Mouse (Mus musculus): Measurements from ENCODE around the gene Cped1. TPM values are rescaled to one million over a fixed set of nuclear protein-coding genes. Genes with fewer than 3 reads are reported as not detected.
"Not testable (repeated sequence)": the region's sequence is repeated elsewhere in the genome, so short reads cannot be mapped to it uniquely, and the experiment has no call there.

The Cped1 gene
- polyA plus RNA-seq, 1 experiment from 2014 or later = 10.1 TPM

- Histone ChIP-seq H3K27ac (ENCODE audit: low read depth, low read length) (no peak overlapping the region), H3K27me3 (ENCODE audit: control insufficient read depth, insufficient read depth, low read length) (no peaks in the 10 kb centered on the region), H3K4me1 (ENCODE audit: control insufficient read depth, insufficient read depth, low read length) (no peaks in the 10 kb centered on the region), H3K36me3 (ENCODE audit: control insufficient read depth, insufficient read depth, low read length) (no peaks in the 10 kb centered on the region), H3K4me2 (ENCODE audit: low read depth) (no peak overlapping the region), H3K9me3 (ENCODE audit: control insufficient read depth, low read length) (no peaks in the 10 kb centered on the region), H3K4me3 (ENCODE audit: low read depth, low read length) (no peak overlapping the region), H3K9ac (ENCODE audit: low read length) (no peak overlapping the region)
- WGBS = 59% methylated on average over 4 of the region's 4 CpGs
- no peak for DNase-seq (ENCODE audit: low spot score)
- ATAC-seq (ENCODE audit: insufficient read depth, low FRiP score, low TSS enrichment) = no peak
These were observed 273.1 kb downstream of the Cped1 start for GRCm38 (mm10) chr6:22258784-22259183.

- no peak for ATAC-seq (ENCODE audit: insufficient read depth, low FRiP score, low TSS enrichment)
These were observed 276.8 kb downstream of the Cped1 start for GRCm38 (mm10) chr6:22262519-22262918.

GRCm38 (mm10) chr6:22264094-22264493 lies 278.4 kb downstream of the Cped1 start:
- WGBS = 91% methylated on average over 8 of the region's 8 CpGs
- not testable (repeated sequence) for H3K27me3 ChIP-seq (ENCODE audit: control insufficient read depth, insufficient read depth, low read length); H3K9me3 ChIP-seq (ENCODE audit: control insufficient read depth, low read length); H3K4me3 ChIP-seq (ENCODE audit: low read depth, low read length); H3K9ac ChIP-seq (ENCODE audit: low read length); ATAC-seq (ENCODE audit: insufficient read depth, low FRiP score, low TSS enrichment); DNase-seq (ENCODE audit: low spot score); H3K4me2 ChIP-seq (ENCODE audit: low read depth); H3K4me1 ChIP-seq (ENCODE audit: control insufficient read depth, insufficient read depth, low read length); H3K36me3 ChIP-seq (ENCODE audit: control insufficient read depth, insufficient read depth, low read length); H3K27ac ChIP-seq (ENCODE audit: low read depth, low read length)

More at GRCm38 (mm10) chr6:22262519-22262918, 276.8 kb downstream of the Cped1 start:
- no peak overlapping the region for H3K27ac ChIP-seq (ENCODE audit: low read depth, low read length)
- H3K4me2 ChIP-seq (ENCODE audit: low read depth) = no peak overlapping the region
- no peaks in the 10 kb centered on the region for H3K4me1 ChIP-seq (ENCODE audit: control insufficient read depth, insufficient read depth, low read length)
- WGBS = 54% methylated on average over 4 of the region's 4 CpGs
- no peaks in the 10 kb centered on the region for H3K36me3 ChIP-seq (ENCODE audit: control insufficient read depth, insufficient read depth, low read length)
- H3K9me3 ChIP-seq (ENCODE audit: control insufficient read depth, low read length) = no peaks in the 10 kb centered on the region
- no peaks in the 10 kb centered on the region for H3K27me3 ChIP-seq (ENCODE audit: control insufficient read depth, insufficient read depth, low read length)
- H3K9ac ChIP-seq (ENCODE audit: low read length) = no peak overlapping the region
- no peak overlapping the region for H3K4me3 ChIP-seq (ENCODE audit: low read depth, low read length)
- no peak for DNase-seq (ENCODE audit: low spot score)

- Histone ChIP-seq H3K9ac (ENCODE audit: low read length) (no peak overlapping the region), H3K27ac (ENCODE audit: low read depth, low read length) (no peak overlapping the region), H3K9me3 (ENCODE audit: control insufficient read depth, low read length) (no peaks in the 10 kb centered on the region), H3K4me2 (ENCODE audit: low read depth) (no peak overlapping the region), H3K27me3 (ENCODE audit: control insufficient read depth, insufficient read depth, low read length) (no peaks in the 10 kb centered on the region), H3K36me3 (ENCODE audit: control insufficient read depth, insufficient read depth, low read length) (no peaks in the 10 kb centered on the region), H3K4me1 (ENCODE audit: control insufficient read depth, insufficient read depth, low read length) (no peaks in the 10 kb centered on the region), H3K4me3 (ENCODE audit: low read depth, low read length) (no peak overlapping the region)
- ATAC-seq (ENCODE audit: insufficient read depth, low FRiP score, low TSS enrichment) (no peak), DNase-seq (ENCODE audit: low spot score) (no peak)
- WGBS = 85% methylated on average over 4 of the region's 4 CpGs
These were observed 280.3 kb downstream of the Cped1 start for GRCm38 (mm10) chr6:22266018-22266417.

DNA sequence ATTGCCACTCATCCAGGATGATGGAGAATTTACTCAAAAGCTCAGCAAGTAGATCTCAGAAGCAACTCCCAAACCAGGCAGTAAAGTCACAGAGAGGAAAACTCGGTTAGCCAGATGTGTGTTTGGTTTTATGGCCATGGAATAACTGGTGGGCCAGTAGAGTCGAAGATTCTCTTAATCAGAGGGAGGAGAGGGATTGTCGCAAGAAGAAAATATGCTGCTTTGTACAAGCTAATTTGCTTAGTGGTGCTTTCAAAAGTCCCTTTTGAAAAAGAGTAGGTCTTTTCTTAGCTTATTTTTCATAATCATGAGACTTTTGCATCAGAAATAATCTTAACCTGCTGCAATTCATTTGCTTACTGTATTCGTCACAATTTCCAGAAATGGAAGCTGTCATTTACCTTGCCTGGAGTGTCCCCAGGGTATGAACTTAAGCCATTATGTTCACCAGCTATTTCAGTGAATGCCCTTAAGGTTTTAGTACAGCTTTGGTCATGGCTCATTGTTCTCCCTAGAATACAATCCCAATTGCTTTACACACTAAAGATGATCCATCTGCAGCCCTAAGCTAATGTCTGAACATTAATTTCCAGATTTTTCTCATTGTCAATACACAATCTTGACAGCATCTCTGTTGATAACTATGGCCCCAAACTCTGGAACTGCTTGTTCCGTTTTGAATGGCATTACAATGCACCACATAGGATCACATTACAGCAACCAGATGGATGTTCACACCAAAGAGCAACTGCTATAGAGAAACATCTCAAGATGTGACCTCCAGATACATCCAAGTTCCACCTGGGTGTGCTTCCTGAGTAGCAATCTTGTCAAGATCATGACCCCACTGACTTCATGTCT lies 282.3 kb downstream of the Cped1 start:
- 78% methylated on average over 5 of the region's 5 CpGs for WGBS

DNA sequence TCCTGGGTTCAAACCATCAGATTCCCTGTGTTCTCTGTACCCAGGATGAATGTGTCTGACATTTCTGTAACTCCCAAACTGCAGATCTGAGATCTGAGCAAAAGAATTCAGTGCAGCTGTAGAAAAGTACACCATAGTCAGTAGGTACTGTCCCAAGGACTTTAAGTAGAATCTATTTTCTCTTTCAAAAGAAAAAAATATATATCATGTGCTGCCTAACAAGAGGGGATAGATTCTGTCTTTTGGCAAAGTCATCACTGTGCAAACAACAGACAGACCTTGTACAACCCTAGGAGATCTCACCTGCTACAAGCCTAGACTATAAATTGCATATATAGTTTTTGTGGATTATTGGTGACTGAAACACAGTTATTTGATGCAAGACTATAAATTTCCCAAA lies 283.0 kb downstream of the Cped1 start:
- Histone ChIP-seq H3K9me3 (ENCODE audit: control insufficient read depth, low read length) (no peaks in the 10 kb centered on the region), H3K4me1 (ENCODE audit: control insufficient read depth, insufficient read depth, low read length) (no peaks in the 10 kb centered on the region), H3K27me3 (ENCODE audit: control insufficient read depth, insufficient read depth, low read length) (no peaks in the 10 kb centered on the region), H3K36me3 (ENCODE audit: control insufficient read depth, insufficient read depth, low read length) (no peaks in the 10 kb centered on the region), H3K4me3 (ENCODE audit: low read depth, low read length) (no peak overlapping the region), H3K27ac (ENCODE audit: low read depth, low read length) (no peak overlapping the region), H3K4me2 (ENCODE audit: low read depth) (no peak overlapping the region), H3K9ac (ENCODE audit: low read length) (no peak overlapping the region)
- ATAC-seq (ENCODE audit: insufficient read depth, low FRiP score, low TSS enrichment) = no peak
- DNase-seq (ENCODE audit: low spot score) = no peak

More for the DNA sequence above, 282.3 kb downstream of the Cped1 start:
- no peak for ATAC-seq (ENCODE audit: insufficient read depth, low FRiP score, low TSS enrichment)
- Histone ChIP-seq H3K4me2 (ENCODE audit: low read depth) (no peak overlapping the region), H3K27me3 (ENCODE audit: control insufficient read depth, insufficient read depth, low read length) (no peaks in the 10 kb centered on the region), H3K36me3 (ENCODE audit: control insufficient read depth, insufficient read depth, low read length) (no peaks in the 10 kb centered on the region), H3K4me1 (ENCODE audit: control insufficient read depth, insufficient read depth, low read length) (no peaks in the 10 kb centered on the region), H3K4me3 (ENCODE audit: low read depth, low read length) (no peak overlapping the region), H3K9ac (ENCODE audit: low read length) (no peak overlapping the region), H3K9me3 (ENCODE audit: control insufficient read depth, low read length) (no peaks in the 10 kb centered on the region), H3K27ac (ENCODE audit: low read depth, low read length) (no peak overlapping the region)
- DNase-seq (ENCODE audit: low spot score) = no peak

GRCm38 (mm10) chr6:22269840-22270521 lies 284.3 kb downstream of the Cped1 start:
- H3K27ac ChIP-seq (ENCODE audit: low read depth, low read length) = no peak overlapping the region
- no peak overlapping the region for H3K4me3 ChIP-seq (ENCODE audit: low read depth, low read length)
- ATAC-seq (ENCODE audit: insufficient read depth, low FRiP score, low TSS enrichment) = no peak
- no peak overlapping the region for H3K9ac ChIP-seq (ENCODE audit: low read length)
- H3K4me1 ChIP-seq (ENCODE audit: control insufficient read depth, insufficient read depth, low read length) = no peaks in the 10 kb centered on the region
- H3K4me2 ChIP-seq (ENCODE audit: low read depth) = no peak overlapping the region
- no peaks in the 10 kb centered on the region for H3K36me3 ChIP-seq (ENCODE audit: control insufficient read depth, insufficient read depth, low read length)
- no peak for DNase-seq (ENCODE audit: low spot score)
- no peaks in the 10 kb centered on the region for H3K27me3 ChIP-seq (ENCODE audit: control insufficient read depth, insufficient read depth, low read length)
- no peaks in the 10 kb centered on the region for H3K9me3 ChIP-seq (ENCODE audit: control insufficient read depth, low read length)
- 87% methylated on average over 8 of the region's 8 CpGs for WGBS

GRCm38 (mm10) chr6:22277941-22278340 lies 292.2 kb downstream of the Cped1 start:
- WGBS = 89% methylated on average over 3 of the region's 3 CpGs
- no peaks in the 10 kb centered on the region for H3K27me3 ChIP-seq (ENCODE audit: control insufficient read depth, insufficient read depth, low read length)
- H3K9ac ChIP-seq (ENCODE audit: low read length) = no peak overlapping the region
- H3K4me3 ChIP-seq (ENCODE audit: low read depth, low read length) = no peak overlapping the region
- no peak overlapping the region for H3K4me2 ChIP-seq (ENCODE audit: low read depth)
- H3K4me1 ChIP-seq (ENCODE audit: control insufficient read depth, insufficient read depth, low read length) = no peaks in the 10 kb centered on the region
- H3K36me3 ChIP-seq (ENCODE audit: control insufficient read depth, insufficient read depth, low read length) = no peaks in the 10 kb centered on the region
- H3K27ac ChIP-seq (ENCODE audit: low read depth, low read length) = no peak overlapping the region
- ATAC-seq (ENCODE audit: insufficient read depth, low FRiP score, low TSS enrichment) (no peak), DNase-seq (ENCODE audit: low spot score) (no peak)
- H3K9me3 ChIP-seq (ENCODE audit: control insufficient read depth, low read length) = no peaks in the 10 kb centered on the region
